Mouse (Mus musculus) kidney, embryonic 16.5 days (tissue): ENCODE data around the gene Gm49358. TPM values are rescaled to one million over a fixed set of nuclear protein-coding genes. Genes with fewer than 3 reads are reported as not detected.

Experiments used
- ATAC-seq: fragments of 200-750 bp; cut with Nextera tagmentation; 2 replicates; pipeline ENCODE4 v1.8.0; 2017; ENCODE audit warnings: moderate TSS enrichment; ENCODE audit not compliant: low FRiP score, low TSS enrichment
- H3K27ac ChIP-seq: fragments of 300-500 bp; sonication (generic); 2 replicates; pipeline ENCODE4 v1.5.1; 2014; ENCODE audit warnings: low read length
- H3K27me3 ChIP-seq: fragments of 300-500 bp; sonication (generic); 2 replicates; pipeline ENCODE4 v1.6.1; 2014; ENCODE audit warnings: low read length, control low read depth, mixed read lengths; ENCODE audit not compliant: insufficient read depth
- H3K36me3 ChIP-seq: fragments of 300-500 bp; sonication (generic); 2 replicates; pipeline ENCODE4 v1.6.1; 2014; ENCODE audit warnings: low read length, control low read depth, mixed read lengths; ENCODE audit not compliant: insufficient read depth
- H3K4me1 ChIP-seq: fragments of 300-500 bp; sonication (generic); 2 replicates; pipeline ENCODE4 v1.6.1; 2014; ENCODE audit warnings: low read length, control low read depth, mixed read lengths; ENCODE audit not compliant: insufficient read depth
- H3K4me2 ChIP-seq: fragments of 300-500 bp; sonication (generic); replicated peaks from 2 replicates; pipeline ENCODE4 v1.6.1; 2014; ENCODE audit warnings: low read depth, low read length
- H3K4me3 ChIP-seq: fragments of 300-500 bp; sonication (generic); 2 replicates; pipeline ENCODE4 v1.5.1; 2014; ENCODE audit warnings: mild to moderate bottlenecking, low read length
- H3K9ac ChIP-seq: fragments of 300-500 bp; sonication (generic); replicated peaks from 2 replicates; pipeline ENCODE4 v1.6.1; 2014; ENCODE audit warnings: low read length
- H3K9me3 ChIP-seq: fragments of 300-500 bp; sonication (generic); 2 replicates; pipeline ENCODE4 v1.6.1; 2016; ENCODE audit warnings: low read length, control low read depth
- WGBS: fragments of 180-500 bp; shearing (Covaris S2); extraction: QIAGEN DNeasy Blood & Tissue Kit; methylation state at CpG from one replicate; pipeline ENCODE4 v1.1.7; 2014; 5-methylcytosine and 5-hydroxymethylcytosine counted together
- polyA plus RNA-seq: library from polyadenylated mRNA; unstranded; fragments of >200 nt; fragmentation: Nextera tagmentation; extraction: Ambion mirVana; gene quantifications from 2 replicates; pipeline ENCODE4 v1.2.1, GENCODE M21; 2015

Gm49358 gene
- polyA plus RNA-seq, 1 experiment from 2014 or later, result not detected

DNA sequence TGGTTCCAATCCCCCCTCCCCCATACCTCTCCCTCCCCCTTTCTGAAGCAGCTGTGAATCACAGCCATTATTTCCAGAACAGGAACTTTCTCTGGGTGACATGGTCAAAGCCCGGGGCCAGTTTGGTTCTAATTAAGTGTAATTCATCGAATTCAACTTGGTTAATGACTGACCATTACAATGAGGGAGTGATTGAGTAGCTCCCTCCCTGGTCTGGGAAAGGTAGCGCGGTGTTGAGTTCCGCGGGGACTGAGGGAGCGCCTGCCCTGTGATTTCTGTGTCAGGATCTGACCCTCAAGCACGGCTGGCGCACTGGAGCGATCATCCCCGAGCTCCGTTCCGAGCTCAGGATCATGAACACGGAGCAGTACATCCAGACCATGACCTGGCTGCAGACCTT lies 61.1 kb downstream of the Gm49358 start:
- H3K27ac ChIP-seq, result no peak overlapping the region

DNA sequence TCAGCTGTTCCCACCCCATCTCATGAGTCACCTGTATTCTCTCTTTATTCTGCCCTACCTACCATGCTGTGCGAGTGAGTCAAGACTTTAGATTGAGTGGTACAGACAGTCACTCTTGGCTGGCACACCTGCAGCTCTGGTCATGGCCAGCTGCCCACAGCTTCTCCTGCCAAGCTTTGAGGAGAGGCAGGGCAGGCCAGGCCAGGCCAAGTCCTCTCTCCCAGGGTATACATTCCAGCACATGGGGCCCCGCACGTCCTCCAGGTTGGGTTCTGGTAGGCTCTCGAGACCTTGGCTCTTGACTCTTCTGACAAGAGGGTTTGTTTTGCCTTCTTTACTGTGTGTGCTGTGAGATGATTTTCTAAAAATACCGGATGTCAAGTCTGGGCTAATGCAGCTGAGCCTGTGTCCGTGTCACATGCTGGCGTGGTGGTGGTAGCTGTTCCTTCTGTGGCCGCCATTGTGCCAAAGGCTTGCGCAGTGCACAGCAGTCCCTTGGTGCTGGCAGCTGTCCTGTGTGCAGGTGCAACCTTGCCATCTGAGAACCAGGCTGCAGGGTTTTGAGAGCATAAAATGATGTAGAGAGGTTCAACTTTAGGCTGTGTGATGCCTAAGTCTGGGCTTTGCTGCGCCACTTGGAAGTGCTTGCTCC lies 62.2 kb downstream of the Gm49358 start:
- Histone ChIP-seq H3K9ac (no peak overlapping the region), H3K4me1 (peaks cover 9% of the 10 kb centered on the region), H3K4me2 (no peak overlapping the region), H3K36me3 (peaks cover 12% of the 10 kb centered on the region; the same call in 1 of the 2 replicates), H3K4me3 (no peak overlapping the region), H3K9me3 (peaks cover 5% of the 10 kb centered on the region; the same call in 1 of the 2 replicates), H3K27ac (no peak overlapping the region), H3K27me3 (peaks cover 1% of the 10 kb centered on the region; the same call in 1 of the 2 replicates)
- WGBS, result 85% methylated on average over 10 of the region's 10 CpGs
- ATAC-seq, result peak; percentile 74

More for the DNA sequence above, 61.1 kb downstream of the Gm49358 start:
- Histone ChIP-seq H3K9ac (no peak overlapping the region), H3K9me3 (peaks cover 5% of the 10 kb centered on the region; the same call in 1 of the 2 replicates), H3K4me2 (no peak overlapping the region), H3K4me3 (no peak overlapping the region), H3K27me3 (peaks cover 4% of the 10 kb centered on the region; the same call in 1 of the 2 replicates), H3K4me1 (peaks cover 9% of the 10 kb centered on the region), H3K36me3 (peaks cover 16% of the 10 kb centered on the region; the same call in 1 of the 2 replicates)
- WGBS, result 37% methylated on average over 14 of the region's 14 CpGs
- ATAC-seq, result peak; percentile 84

DNA sequence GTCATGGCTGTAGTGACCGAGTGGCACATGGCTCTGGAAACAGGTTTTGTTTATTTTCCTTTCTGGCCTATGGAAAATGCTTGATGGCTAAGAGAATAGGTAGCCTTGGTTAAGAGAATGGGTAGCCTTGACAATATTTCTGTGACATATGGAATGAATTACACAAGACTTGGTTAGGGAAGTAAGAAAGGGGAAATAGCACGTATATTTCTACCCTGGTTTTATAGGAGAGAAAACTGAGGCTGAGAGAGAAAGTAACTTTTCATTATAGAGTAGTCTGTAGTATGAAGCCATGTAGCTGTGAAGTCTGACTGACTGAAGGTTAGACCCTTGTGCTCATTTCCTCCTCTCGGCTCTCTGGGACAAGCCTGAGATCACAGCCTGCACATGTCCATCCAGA lies 63.2 kb downstream of the Gm49358 start:
- 74% methylated on average over 3 of the region's 3 CpGs for WGBS
- Histone ChIP-seq H3K27me3 (no peaks in the 10 kb centered on the region), H3K36me3 (peaks cover 9% of the 10 kb centered on the region; the same call in 1 of the 2 replicates), H3K9me3 (peaks cover 5% of the 10 kb centered on the region; the same call in 1 of the 2 replicates), H3K4me1 (peaks cover 9% of the 10 kb centered on the region), H3K9ac (no peak overlapping the region), H3K4me2 (no peak overlapping the region), H3K4me3 (no peak overlapping the region), H3K27ac (no peak overlapping the region)
- ATAC-seq, result no peak

DNA sequence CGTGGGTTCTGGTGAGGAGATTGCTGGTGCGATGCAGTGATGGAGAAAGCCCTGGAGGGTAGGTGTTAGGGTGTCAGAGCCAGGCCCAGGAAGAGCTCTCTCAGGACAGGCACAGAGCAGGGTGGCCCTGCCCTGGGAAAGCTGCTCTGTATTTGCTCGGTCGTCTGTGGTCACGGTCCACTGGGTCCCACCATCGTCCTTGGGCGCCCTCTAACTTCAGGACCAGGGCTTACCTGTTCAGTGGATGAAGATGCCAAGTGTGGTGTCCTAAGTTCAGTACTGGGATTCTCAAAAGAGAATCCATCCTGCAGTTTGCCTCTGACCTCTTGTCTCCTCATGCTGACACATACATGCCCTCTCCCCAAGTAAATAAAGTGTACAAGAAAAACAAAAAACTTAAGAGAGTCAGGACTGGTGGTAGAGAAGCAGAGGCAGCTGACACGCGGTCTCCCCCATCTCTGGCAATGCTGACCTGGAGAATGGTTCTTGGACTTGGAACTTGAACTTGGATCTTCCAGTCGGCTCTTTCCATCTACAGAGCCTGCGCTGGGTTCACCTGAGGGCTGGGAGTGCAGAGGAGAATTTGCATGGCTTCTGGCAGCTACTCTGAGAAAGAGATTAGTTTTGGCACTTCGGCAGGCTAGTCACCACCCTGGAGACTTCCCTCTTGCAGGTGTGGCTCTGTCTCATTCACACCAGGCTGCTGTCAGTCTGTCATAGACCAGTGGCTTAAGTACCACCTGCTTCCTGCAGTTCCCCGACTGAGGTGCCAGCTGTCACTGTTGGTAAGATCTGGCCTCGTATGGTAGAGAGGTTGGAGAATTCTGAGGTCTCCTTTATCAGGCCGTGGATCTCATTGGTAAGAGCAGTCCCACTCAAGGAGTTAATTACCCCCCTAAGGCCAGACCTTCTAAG lies 64.7 kb downstream of the Gm49358 start:
- no peak overlapping the region for H3K9ac ChIP-seq
- H3K4me1 ChIP-seq, result peaks cover 9% of the 10 kb centered on the region
- no peak overlapping the region for H3K27ac ChIP-seq
- no peak overlapping the region for H3K4me3 ChIP-seq
- no peak for ATAC-seq
- no peaks in the 10 kb centered on the region for H3K27me3 ChIP-seq
- H3K4me2 ChIP-seq, result no peak overlapping the region
- H3K36me3 ChIP-seq, result peaks cover 9% of the 10 kb centered on the region; the same call in 1 of the 2 replicates
- 76% methylated on average over 15 of the region's 15 CpGs for WGBS
- peaks cover 5% of the 10 kb centered on the region; the same call in 1 of the 2 replicates for H3K9me3 ChIP-seq

DNA sequence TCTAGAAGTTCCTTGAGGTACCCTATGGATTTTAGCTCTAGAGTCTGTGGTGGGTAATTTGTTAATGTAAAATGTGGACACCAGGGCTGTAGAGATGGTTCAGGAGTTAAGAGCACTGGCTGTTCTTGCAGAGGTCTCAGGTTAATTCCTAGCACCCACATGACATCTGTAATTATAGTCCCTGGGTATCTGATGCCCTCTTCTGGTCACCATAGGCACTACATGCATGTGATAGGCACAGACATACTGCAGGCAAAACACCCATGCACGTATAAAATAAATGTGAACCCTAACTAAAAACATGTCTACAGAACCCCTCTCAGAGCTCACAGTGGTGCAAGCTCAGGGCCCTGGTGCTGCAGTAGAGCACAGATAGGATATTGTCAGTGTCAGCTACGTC lies 65.7 kb downstream of the Gm49358 start:
- H3K4me3 ChIP-seq, result no peak overlapping the region
- peaks cover 5% of the 10 kb centered on the region; the same call in 1 of the 2 replicates for H3K9me3 ChIP-seq
- no peak overlapping the region for H3K9ac ChIP-seq
- no peak overlapping the region for H3K4me2 ChIP-seq
- H3K27ac ChIP-seq, result no peak overlapping the region
- no peak for ATAC-seq
- H3K27me3 ChIP-seq, result no peaks in the 10 kb centered on the region
- 99% methylated on average over 2 of the region's 2 CpGs for WGBS
- H3K4me1 ChIP-seq, result peaks cover 12% of the 10 kb centered on the region
- H3K36me3 ChIP-seq, result peaks cover 9% of the 10 kb centered on the region; the same call in 1 of the 2 replicates

DNA sequence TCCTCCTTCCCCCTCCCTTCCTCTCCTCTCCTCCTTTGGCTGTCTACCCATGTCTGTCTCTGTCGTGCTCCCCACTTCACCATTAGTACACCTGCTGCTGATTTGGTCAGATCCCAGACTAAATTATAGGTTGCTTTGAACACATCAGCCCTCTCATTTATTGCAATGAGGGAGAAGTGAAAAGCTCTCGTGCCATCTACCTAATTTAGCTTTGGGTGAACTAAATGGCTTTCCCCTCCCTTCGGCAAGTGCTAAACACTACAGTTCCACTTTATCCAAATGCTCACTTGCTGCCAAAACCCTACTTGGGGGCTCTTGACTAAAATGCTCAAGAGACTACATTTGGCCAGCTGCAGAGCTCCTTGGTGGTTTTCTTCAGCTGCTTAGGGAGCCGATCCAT lies 73.0 kb downstream of the Gm49358 start:
- H3K36me3 ChIP-seq, result no peaks in the 10 kb centered on the region; the same call in 1 of the 2 replicates
- no peaks in the 10 kb centered on the region for H3K9me3 ChIP-seq
- 82% methylated on average over 4 of the region's 4 CpGs for WGBS
- H3K4me3 ChIP-seq, result no peak overlapping the region
- no peak overlapping the region for H3K9ac ChIP-seq
- 0 out of 2 replicates have a peak, but pooled peaks cover 3% of the 10 kb centered on the region for H3K4me1 ChIP-seq
- H3K27ac ChIP-seq, result no peak overlapping the region
- H3K4me2 ChIP-seq, result no peak overlapping the region
- no peaks in the 10 kb centered on the region for H3K27me3 ChIP-seq
- ATAC-seq, result no peak

DNA sequence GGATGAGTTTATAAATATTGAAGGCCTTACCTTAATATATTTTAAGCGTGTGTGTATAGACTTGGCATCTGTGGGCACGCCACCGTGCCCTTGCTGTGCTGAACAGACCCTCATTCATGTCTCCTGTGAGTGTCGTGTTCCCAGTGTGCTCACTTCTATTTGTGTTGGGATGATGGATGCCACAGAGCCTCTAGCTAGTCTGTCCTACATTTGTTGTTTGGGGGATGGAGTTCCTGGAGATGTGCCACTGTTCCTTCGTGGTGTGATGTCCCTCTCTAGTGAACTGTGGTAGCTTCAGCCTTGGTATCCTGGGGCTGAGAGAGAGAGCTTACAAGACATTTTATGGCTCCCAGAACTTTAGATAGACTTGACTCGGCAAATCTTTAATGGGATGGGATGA lies 75.1 kb downstream of the Gm49358 start:
- H3K36me3 ChIP-seq, result no peaks in the 10 kb centered on the region
- ATAC-seq, result no peak
- H3K4me2 ChIP-seq, result no peak overlapping the region
- H3K9me3 ChIP-seq, result no peaks in the 10 kb centered on the region
- H3K9ac ChIP-seq, result no peak overlapping the region
- no peak overlapping the region for H3K27ac ChIP-seq
- 88% methylated on average over 6 of the region's 6 CpGs for WGBS
- H3K27me3 ChIP-seq, result no peaks in the 10 kb centered on the region
- H3K4me1 ChIP-seq, result 0 out of 2 replicates have a peak, but pooled peaks cover 3% of the 10 kb centered on the region
- H3K4me3 ChIP-seq, result no peak overlapping the region

DNA sequence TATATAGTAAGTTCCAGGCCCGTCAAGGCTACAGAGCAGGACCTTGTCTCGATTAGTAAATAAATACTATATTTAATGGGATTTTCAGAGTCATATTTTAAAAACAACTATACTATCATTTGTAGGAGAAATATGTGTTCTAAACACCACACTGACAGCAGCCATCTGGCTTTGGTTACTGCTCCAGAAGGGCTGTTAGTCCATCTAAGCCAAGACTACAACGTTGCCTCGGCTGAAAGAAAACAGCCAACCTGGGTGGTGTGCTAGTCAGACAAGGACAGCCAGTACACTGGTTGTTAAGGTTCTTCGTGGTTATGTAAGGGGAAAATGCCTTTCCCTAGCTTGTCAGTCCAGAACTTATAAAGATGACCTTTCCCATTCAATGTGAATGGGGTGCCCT lies 78.9 kb downstream of the Gm49358 start:
- H3K4me1 ChIP-seq, result no peaks in the 10 kb centered on the region
- H3K36me3 ChIP-seq, result no peaks in the 10 kb centered on the region
- H3K9ac ChIP-seq, result no peak overlapping the region
- H3K4me3 ChIP-seq, result no peak overlapping the region
- WGBS, result 80% methylated on average over 5 of the region's 5 CpGs
- no peak for ATAC-seq
- no peaks in the 10 kb centered on the region for H3K9me3 ChIP-seq
- no peaks in the 10 kb centered on the region for H3K27me3 ChIP-seq
- H3K4me2 ChIP-seq, result no peak overlapping the region
- no peak overlapping the region for H3K27ac ChIP-seq

DNA sequence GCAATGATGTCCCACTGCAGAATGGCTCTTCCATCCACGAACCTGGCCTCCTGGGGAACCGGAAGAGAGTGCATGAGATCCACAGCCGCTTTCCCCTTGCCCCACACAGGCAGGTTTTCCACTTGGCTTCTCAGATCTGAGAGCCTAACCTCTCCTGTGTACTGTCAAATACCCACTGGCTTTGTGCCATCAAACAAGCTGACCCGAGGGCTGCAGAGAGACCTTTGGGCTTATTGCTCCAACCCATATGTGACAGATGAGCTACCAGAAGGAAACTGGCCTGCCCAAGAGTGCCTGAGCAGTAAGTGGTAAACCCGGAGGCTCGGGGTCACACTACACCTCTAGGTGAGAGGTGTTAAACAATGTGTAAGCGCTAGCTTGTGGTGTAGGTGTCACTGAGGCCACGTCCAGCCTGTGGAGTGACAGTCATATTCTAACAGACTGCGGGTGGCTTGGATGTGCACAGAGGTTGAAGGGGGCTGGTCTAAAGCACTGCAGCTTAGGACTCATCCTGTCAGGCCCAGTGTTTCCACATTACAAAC lies 83.2 kb downstream of the Gm49358 start:
- no peak for ATAC-seq
- no peaks in the 10 kb centered on the region for H3K9me3 ChIP-seq
- no peak overlapping the region for H3K4me2 ChIP-seq
- H3K36me3 ChIP-seq, result no peaks in the 10 kb centered on the region
- 54% methylated on average over 9 of the region's 9 CpGs for WGBS
- no peak overlapping the region for H3K9ac ChIP-seq
- H3K4me3 ChIP-seq, result no peak overlapping the region
- no peak overlapping the region for H3K27ac ChIP-seq
- no peaks in the 10 kb centered on the region for H3K4me1 ChIP-seq
- H3K27me3 ChIP-seq, result no peaks in the 10 kb centered on the region
